Mouse (Mus musculus): ENCODE data around the gene Ndufv3.

DNA sequence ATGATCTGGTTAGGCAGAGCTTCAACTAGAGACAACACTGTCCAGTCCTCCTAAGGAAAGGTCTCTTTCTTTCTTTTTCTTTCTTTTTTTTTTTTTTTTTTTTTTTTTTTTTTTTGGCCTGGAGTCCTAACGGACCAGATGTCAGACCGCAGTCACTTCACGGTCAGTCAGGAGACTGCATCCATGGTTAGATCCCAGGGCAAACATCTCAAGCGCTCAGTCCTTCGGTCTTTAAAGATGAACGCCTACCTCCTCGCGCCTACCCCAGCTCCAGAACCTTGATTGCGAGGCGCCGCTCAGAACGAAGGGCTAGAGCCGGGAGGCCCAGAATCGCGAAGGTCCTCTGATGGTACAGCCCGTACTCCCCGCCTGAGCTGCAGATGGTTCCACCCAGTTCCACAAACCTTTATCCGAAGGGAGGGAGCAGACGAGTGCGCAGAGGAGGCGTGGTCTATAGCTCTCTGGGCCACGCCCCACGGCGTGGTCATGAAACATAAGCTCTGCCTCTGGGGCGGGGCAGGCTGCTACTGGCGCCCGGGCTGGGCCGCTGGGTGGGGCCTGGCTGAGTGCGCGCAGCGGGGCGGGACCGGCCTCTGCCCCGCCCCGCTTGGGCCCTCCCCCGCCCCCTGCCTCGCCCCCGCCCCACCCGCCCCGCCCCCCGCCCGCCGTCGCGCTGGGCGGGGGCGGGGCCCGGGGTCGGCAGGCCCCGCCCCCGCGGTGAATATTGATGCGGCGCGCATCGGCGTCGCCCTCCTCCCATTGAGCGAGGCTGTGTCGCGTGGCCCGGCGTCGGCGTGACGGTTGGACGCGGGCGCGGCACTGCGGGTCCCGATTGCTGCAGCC, 44.3 kb downstream of the Ndufv3 start, which contains the start of gene Pknox1:
- TF ChIP-seq CTCF (IDR thresholded peaks at IDR 0.05; ENCODE audit: borderline replicate concordance, insufficient read depth, low read depth, low read length) (no peak), POLR2A (IDR thresholded peaks at IDR 0.05; ENCODE audit: borderline replicate concordance, insufficient read depth, low read length) (peak; percentile 74; the same call in 1 of the 2 replicates)

Data from cerebellum, adult 2 months (tissue).